Mouse (Mus musculus) gastrocnemius, postnatal 10 days (tissue): ENCODE data around the gene Olfr739. TPM values are rescaled to one million over a fixed set of nuclear protein-coding genes. Genes with fewer than 3 reads are reported as not detected.

Experiments
- DNase-seq: peaks from one replicate; pipeline ENCODE4 v3.0.0; 2021; ENCODE audit warnings: mixed read lengths
- long read RNA-seq, 2 experiments: library from polyadenylated mRNA; stranded (forward); transcript quantifications; one replicate each; pipeline ENCODE4 v2.0.0; 2021
- total RNA-seq, 2 experiments: library from RNA; stranded (reverse); gene quantifications; 2 replicates each; pipeline ENCODE4 v1.2.3; 2021

The Olfr739 gene
- not detected for total RNA-seq
- long read RNA-seq, experiment 1 = 0 reads
- long read RNA-seq, experiment 2 = 0 reads

DNA sequence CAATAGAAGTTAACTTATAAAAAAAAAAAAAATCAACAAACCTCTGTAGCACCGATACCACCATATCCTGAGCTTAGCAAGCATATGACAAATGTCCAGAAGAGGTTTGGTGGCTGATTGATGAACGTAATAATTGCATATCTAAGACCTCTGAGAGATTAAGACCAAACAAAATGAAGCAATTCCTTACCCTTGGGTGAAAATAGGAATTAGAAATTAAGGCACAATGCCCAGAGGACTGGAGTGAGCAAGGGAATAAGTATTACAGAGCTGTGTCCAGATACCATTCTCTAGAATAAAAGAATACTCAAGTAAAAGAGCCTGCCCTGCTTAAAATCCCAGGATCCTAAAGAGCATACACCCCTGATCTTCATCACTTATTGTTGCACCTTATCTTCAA lies at the start of gene Olfr739:
Gene Olfr739, plus strand, starts transcription at position 301 of the 400 bp plus-strand sequence.
- no peak for DNase-seq

DNA sequence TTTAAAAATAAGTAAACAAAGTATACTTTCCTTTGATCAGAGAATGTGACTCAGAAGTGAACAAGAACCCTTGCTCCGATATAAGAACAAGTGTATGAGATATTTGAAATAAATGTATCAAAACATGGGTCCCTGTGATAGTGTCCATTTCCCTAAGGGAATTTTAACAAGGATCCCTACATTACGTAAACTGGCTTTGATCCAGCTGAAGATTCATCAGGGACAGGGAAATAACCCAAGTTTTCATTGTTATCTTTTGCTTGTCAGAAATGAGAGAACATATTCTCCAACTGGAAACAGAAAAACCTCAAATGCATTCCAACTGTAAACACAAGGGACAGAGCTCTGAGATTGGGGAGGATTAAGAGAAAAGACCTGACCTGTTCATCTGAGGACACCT lies 37.6 kb upstream of the Olfr739 start, which contains the start of gene Olfr736:
Gene Olfr736, plus strand, starts transcription at position 301 of the 400 bp plus-strand sequence.
- no peak for DNase-seq

DNA sequence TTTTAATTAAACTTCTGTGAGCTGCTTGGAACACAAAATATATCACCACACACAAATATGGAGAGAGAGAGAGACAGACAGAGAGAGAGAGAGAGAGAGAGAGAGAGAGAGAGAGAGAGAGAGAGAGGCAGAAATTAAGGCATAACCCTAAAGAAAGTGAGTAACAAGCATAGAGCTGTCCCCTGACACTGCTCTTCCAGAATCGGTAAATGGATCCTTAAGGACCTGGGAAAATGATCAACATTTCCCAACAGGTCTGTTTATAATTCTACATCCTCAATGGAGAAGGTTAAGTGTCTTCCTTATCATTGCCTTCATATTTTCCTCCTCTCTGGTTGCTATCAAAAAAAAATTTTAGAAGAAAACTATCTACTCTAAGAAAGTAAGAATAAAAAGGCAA lies 11.2 kb upstream of the Olfr739 start, which contains the start of gene Olfr738:
Gene Olfr738, plus strand, starts transcription at position 301 of the 400 bp plus-strand sequence.
- no peak for DNase-seq

DNA sequence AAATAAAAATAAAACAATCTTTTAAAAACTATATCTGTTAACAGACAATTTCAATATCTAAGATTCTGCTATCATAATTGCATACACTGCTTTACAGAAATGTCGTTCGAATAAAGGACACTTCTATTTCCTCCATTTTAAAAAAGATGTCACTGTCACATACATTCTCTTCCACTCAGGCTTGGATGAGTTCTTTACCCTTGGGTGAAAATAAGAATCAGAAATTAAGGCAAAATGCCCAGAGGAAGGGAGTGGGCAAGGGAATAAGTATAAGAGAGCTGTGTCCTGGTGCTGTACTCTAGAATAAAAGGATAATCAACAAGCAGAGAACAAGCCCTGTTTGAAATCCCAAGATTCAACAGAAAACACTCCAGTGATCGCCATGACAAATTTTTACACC lies 26.8 kb downstream of the Olfr739 start, which contains the start of gene Olfr740:
Gene Olfr740, plus strand, starts transcription at position 301 of the 400 bp plus-strand sequence.
- no peak for DNase-seq

DNA sequence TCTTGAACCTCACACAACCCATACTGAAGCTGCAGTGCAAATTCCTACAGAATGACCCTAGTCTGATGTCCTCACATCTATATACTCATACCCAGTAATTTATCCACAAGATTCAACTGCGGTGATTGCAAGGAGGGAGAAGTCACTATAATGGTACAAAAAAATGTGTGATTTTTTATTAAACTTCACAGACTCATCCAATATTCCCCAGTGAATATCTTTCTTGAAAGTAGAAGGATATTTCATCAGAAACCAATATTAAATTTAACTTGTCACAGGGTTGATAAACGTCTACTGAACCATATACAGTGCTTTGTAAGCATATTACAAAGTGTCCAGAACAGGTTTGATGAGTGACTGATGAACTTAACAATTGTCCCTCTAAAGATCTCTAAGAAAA lies 54.0 kb downstream of the Olfr739 start, which contains the start of gene Olfr741:
Gene Olfr741, plus strand, starts transcription at position 301 of the 400 bp plus-strand sequence.
- DNase-seq = no peak

Other genes with a start within 250 kb of the Olfr739 start
- not detected for gene Olfr730, start 230.4 kb upstream of the Olfr739 start, total RNA-seq
- not detected for gene Olfr731, start 176.8 kb upstream of the Olfr739 start, total RNA-seq
- not detected for gene Olfr732, start 134.4 kb upstream of the Olfr739 start, total RNA-seq
- gene Olfr733, start 117.1 kb upstream of the Olfr739 start, total RNA-seq = not detected
- not detected for gene Olfr734, start 91.9 kb upstream of the Olfr739 start, total RNA-seq
- not detected for gene Olfr735, start 69.8 kb upstream of the Olfr739 start, total RNA-seq
- not detected for gene Tlr11, start 60.7 kb upstream of the Olfr739 start, total RNA-seq
- gene Olfr736, start 37.5 kb upstream of the Olfr739 start, total RNA-seq = not detected
- not detected for gene Olfr738, start 11.1 kb upstream of the Olfr739 start, total RNA-seq
- not detected for gene Olfr740, start 26.9 kb downstream of the Olfr739 start, total RNA-seq
- gene Olfr741, start 54.1 kb downstream of the Olfr739 start, total RNA-seq = not detected
- gene Olfr742, start 85.0 kb downstream of the Olfr739 start, total RNA-seq = not detected
- not detected for gene Olfr743, start 103.2 kb downstream of the Olfr739 start, total RNA-seq
- gene Olfr744, start 196.3 kb downstream of the Olfr739 start, total RNA-seq = not detected
- gene Olfr745, start 220.8 kb downstream of the Olfr739 start, total RNA-seq = not detected
- gene Olfr746, start 228.5 kb downstream of the Olfr739 start, total RNA-seq = not detected